11 mouse cellular contexts compared by ENCODE assay signal in the genomic region with DNA sequence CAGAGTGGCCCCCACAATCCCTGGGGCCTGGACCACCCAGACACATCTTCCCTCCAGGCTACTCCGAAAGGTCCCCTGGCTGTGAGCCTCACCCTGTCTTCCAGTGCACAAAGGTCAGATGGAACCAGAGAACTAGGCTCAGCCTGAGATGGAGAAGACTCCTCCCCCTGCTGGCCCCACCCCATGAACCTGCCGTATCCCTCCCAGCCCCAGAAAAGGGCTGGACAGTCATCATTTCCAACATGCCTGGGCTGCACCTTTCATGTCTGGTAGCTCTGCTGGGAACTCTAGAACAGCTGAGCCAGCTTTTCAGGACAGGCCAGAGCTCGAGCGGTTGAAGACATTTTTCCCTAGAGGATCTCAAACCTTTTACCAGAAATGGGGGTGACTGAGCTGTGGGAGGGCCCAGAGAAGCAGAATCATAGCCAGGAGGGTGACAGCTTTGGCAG.
DNase-seq lines count a peak whose midpoint lies in the region; ATAC-seq lines count a peak whose summit lies in the region.
"Had no signal": no experiment of that assay in that cellular context is flagged by ENCODE, and none has a peak within 500 bp of the region (broad histone marks: within the 10 kb centered on the region; RNA-seq: fewer than 3 reads in every experiment).

No protein-coding gene starts in this region.

- no peaks in the 10 kb centered on the region for H3K36me3 ChIP-seq in lung, embryonic 15.5 days
- no peaks in the 10 kb centered on the region for H3K36me3 ChIP-seq in intestine, embryonic 15.5 days

- 47% methylated on average over 4 of the region's 4 CpGs for WGBS in lung, embryonic 15.5 days
- WGBS in intestine, embryonic 15.5 days = 45% methylated on average over 4 of the region's 4 CpGs

- H3K4me1 ChIP-seq in lung, embryonic 15.5 days = peaks cover 13% of the 10 kb centered on the region
- H3K4me1 ChIP-seq in intestine, embryonic 15.5 days (replicated peaks) = peaks cover 9% of the 10 kb centered on the region

- H3K27me3 ChIP-seq in lung, embryonic 15.5 days = no peaks in the 10 kb centered on the region
- H3K27me3 ChIP-seq in intestine, embryonic 15.5 days (replicated peaks) = no peaks in the 10 kb centered on the region

- no peaks in the 10 kb centered on the region for H3K9me3 ChIP-seq in lung, embryonic 15.5 days
- no peaks in the 10 kb centered on the region for H3K9me3 ChIP-seq in intestine, embryonic 15.5 days

- no peak overlapping the region for H3K4me2 ChIP-seq in lung, embryonic 15.5 days
- no peak overlapping the region for H3K4me2 ChIP-seq in intestine, embryonic 15.5 days (replicated peaks)

- DNase-seq in lung, postnatal 14 days = no peak
- peak; percentile 59 for DNase-seq in adipocyte (ENCODE audit: low spot score)
- DNase-seq in right cerebral cortex, adult 2 months (ENCODE audit: low spot score in 2 of 2) = no peak
- DNase-seq: cerebellum, postnatal 10 days; forebrain, postnatal 0 days; thymus, postnatal 14 days had no signal

- no peak overlapping the region for H3K4me3 ChIP-seq in lung, embryonic 15.5 days
- no peak overlapping the region for H3K4me3 ChIP-seq in intestine, embryonic 15.5 days (replicated peaks)

- no peak overlapping the region for H3K9ac ChIP-seq in lung, embryonic 15.5 days
- H3K9ac ChIP-seq in intestine, embryonic 15.5 days = no peak overlapping the region
- H3K9ac ChIP-seq: forebrain, postnatal 0 days had no signal

- 0 out of 2 replicates have a peak, but pooled peaks have one; percentile 40 for ATAC-seq in lung, embryonic 15.5 days (ENCODE audit: borderline replicate concordance, extremely low read depth, low FRiP score, low TSS enrichment)
- peak; percentile 81 for ATAC-seq in intestine, embryonic 15.5 days
- ATAC-seq in megakaryocyte progenitor cell, adult 5-6 weeks (replicated peaks; ENCODE audit: poor library complexity) = 0 out of 2 replicates have a peak, but pooled peaks have one; percentile 42
- no peak for ATAC-seq in CD4-positive, CD25-positive, alpha-beta regulatory T cell, adult 4 months
- ATAC-seq: forebrain, postnatal 0 days; hindbrain, postnatal 0 days had no signal

- no peak overlapping the region for H3K27ac ChIP-seq in lung, embryonic 15.5 days
- no peak overlapping the region for H3K27ac ChIP-seq in intestine, embryonic 15.5 days
- H3K27ac ChIP-seq: hindbrain, postnatal 0 days had no signal
